Mouse (Mus musculus) thymus, adult 2 months (tissue): ENCODE data around the gene Snapc2.

Experiments
- CTCF ChIP-seq: fragments of 200-500 bp; IDR thresholded peaks from 2 replicates; pipeline ENCODE4 v1.5.1; 2012; ENCODE audit warnings: mild to moderate bottlenecking, control low read depth, low read length, moderate library complexity, borderline replicate concordance; ENCODE audit not compliant: control insufficient read depth, poor library complexity, insufficient read depth; ENCODE audit errors: extremely low read depth
- POLR2A ChIP-seq: fragments of 200-500 bp; IDR thresholded peaks from 2 replicates; pipeline ENCODE4 v1.6.1; 2012; ENCODE audit warnings: mild to moderate bottlenecking, low read length, control low read depth, moderate library complexity; ENCODE audit not compliant: control insufficient read depth, poor library complexity, insufficient read depth; ENCODE audit errors: extremely low read depth

GRCm38 (mm10) chr8:4211097-4211496 lies 41.8 kb upstream of the Snapc2 start:
- TF ChIP-seq POLR2A = no peak
- TF ChIP-seq CTCF = no peak
